Mouse (Mus musculus) MEL (cell line): Measurements from ENCODE around the gene Prss33. TPM values are rescaled to one million over a fixed set of nuclear protein-coding genes. Genes with fewer than 3 reads are reported as not detected.

Experiments used
- DNase-seq: peaks from one replicate; pipeline ENCODE4 v3.0.0; 2011; ENCODE audit warnings: low read depth, low spot score
- H3K27ac ChIP-seq: 2 replicates; pipeline ENCODE4 v1.5.1; 2012; ENCODE audit warnings: low read depth, mild to moderate bottlenecking, control low read depth, low read length, moderate library complexity; ENCODE audit not compliant: control insufficient read depth
- H3K27me3 ChIP-seq, 2 experiments: fragments of 150-350 bp in 1 of 2; sonication (generic) in 1 of 2; 2 replicates each; pipeline ENCODE4 v1.6.1; 2012; ENCODE audit warnings: low read length in 2 of 2, mild to moderate bottlenecking in 2 of 2, improper control_type of control experiment in 1 of 2, moderate library complexity in 1 of 2; ENCODE audit not compliant: insufficient read depth in 2 of 2, control insufficient read depth in 1 of 2
- H3K36me3 ChIP-seq, 2 experiments: 2 replicates each; pipeline ENCODE4 v1.6.1; 2012 to 2014; ENCODE audit warnings: low read length in 2 of 2, improper control_type of control experiment in 1 of 2, inconsistent platforms in 1 of 2, mild to moderate bottlenecking in 1 of 2; ENCODE audit not compliant: insufficient read depth in 2 of 2, control insufficient read depth in 1 of 2
- H3K4me1 ChIP-seq, 2 experiments: fragments of 150-350 bp in 1 of 2; sonication (generic) in 1 of 2; 2 replicates each; pipeline ENCODE4 v1.6.1; 2012; ENCODE audit warnings: low read length in 2 of 2, improper control_type of control experiment in 1 of 2, mild to moderate bottlenecking in 1 of 2; ENCODE audit not compliant: insufficient read depth in 2 of 2, control insufficient read depth in 1 of 2
- H3K4me3 ChIP-seq, 2 experiments: fragments of 150-350 bp in 1 of 2; sonication (generic) in 1 of 2; 2 replicates each; pipeline ENCODE4 v1.5.1; 2012; ENCODE audit warnings: low read depth in 2 of 2, low read length in 2 of 2, mild to moderate bottlenecking in 2 of 2, moderate library complexity in 2 of 2, control low read depth in 1 of 2, improper control_type of control experiment in 1 of 2; ENCODE audit not compliant: control insufficient read depth in 1 of 2, insufficient read depth in 1 of 2
- H3K79me2 ChIP-seq: 2 replicates; pipeline ENCODE4 v1.6.1; 2012; ENCODE audit warnings: mild to moderate bottlenecking, low read length, moderate library complexity; ENCODE audit not compliant: control insufficient read depth, poor library complexity, insufficient read depth
- H3K9ac ChIP-seq: 2 replicates; pipeline ENCODE4 v1.6.1; 2012; ENCODE audit warnings: low read depth, mild to moderate bottlenecking, control low read depth, low read length, moderate library complexity; ENCODE audit not compliant: control insufficient read depth, poor library complexity, severe bottlenecking
- H3K9me3 ChIP-seq: fragments of 150-350 bp; sonication (generic); replicated peaks from 2 replicates; pipeline ENCODE4 v1.6.1; 2012; ENCODE audit warnings: mild to moderate bottlenecking, low read length, improper control_type of control experiment, moderate library complexity; ENCODE audit not compliant: insufficient read depth
- BHLHE40 ChIP-seq: IDR thresholded peaks from 2 replicates; pipeline ENCODE4 v1.6.1; 2012; ENCODE audit warnings: low read depth, mild to moderate bottlenecking, inconsistent platforms, low read length, improper control_type of control experiment, borderline replicate concordance
- CHD1 ChIP-seq: IDR thresholded peaks from 2 replicates; pipeline ENCODE4 v1.6.1; 2012; ENCODE audit warnings: low read depth, mild to moderate bottlenecking, inconsistent platforms, low read length, improper control_type of control experiment
- CHD2 ChIP-seq: IDR thresholded peaks from 2 replicates; pipeline ENCODE4 v1.6.1; 2011; ENCODE audit warnings: low read length, improper control_type of control experiment
- E2F4 ChIP-seq: IDR thresholded peaks from 2 replicates; pipeline ENCODE4 v1.6.1; 2011; ENCODE audit warnings: low read depth, low read length, improper control_type of control experiment, borderline replicate concordance
- EP300 ChIP-seq, 2 experiments: IDR thresholded peaks; 2 replicates each; pipeline ENCODE4 v1.6.1; 2011; ENCODE audit warnings: improper control_type of control experiment in 2 of 2, low read length in 2 of 2, low read depth in 1 of 2, mild to moderate bottlenecking in 1 of 2
- ETS1 ChIP-seq: IDR thresholded peaks from 2 replicates; pipeline ENCODE4 v1.6.1; 2012; ENCODE audit warnings: low read depth, mild to moderate bottlenecking, inconsistent platforms, low read length, improper control_type of control experiment, moderate library complexity
- GABPA ChIP-seq: IDR thresholded peaks from 2 replicates; pipeline ENCODE4 v1.6.1; 2012; ENCODE audit warnings: low read depth, mild to moderate bottlenecking, inconsistent platforms, low read length, improper control_type of control experiment, moderate library complexity
- GATA1 ChIP-seq: IDR thresholded peaks from 2 replicates; pipeline ENCODE4 v1.6.1; 2011; ENCODE audit warnings: low read depth, low read length, improper control_type of control experiment
- JUND ChIP-seq: IDR thresholded peaks from 2 replicates; pipeline ENCODE4 v1.6.1; 2011; ENCODE audit warnings: low read depth, mild to moderate bottlenecking, improper control_type of control experiment, low read length
- KAT2A ChIP-seq: conservative IDR thresholded peaks from 2 replicates; pipeline ENCODE4 v1.6.1; 2012; ENCODE audit warnings: low read depth, low read length, improper control_type of control experiment, inconsistent platforms
- MEF2A ChIP-seq: IDR thresholded peaks from 2 replicates; pipeline ENCODE4 v1.6.1; 2014; ENCODE audit warnings: low read depth, mild to moderate bottlenecking, inconsistent platforms, low read length, improper control_type of control experiment; ENCODE audit not compliant: poor library complexity, insufficient replicate concordance, severe bottlenecking; ENCODE audit errors: extremely low read depth
- MXI1 ChIP-seq: IDR thresholded peaks from 2 replicates; pipeline ENCODE4 v1.6.1; 2011; ENCODE audit warnings: mild to moderate bottlenecking, low read depth, low read length, improper control_type of control experiment
- MYB ChIP-seq: IDR thresholded peaks from 2 replicates; pipeline ENCODE4 v1.6.1; 2011; ENCODE audit warnings: mild to moderate bottlenecking, low read depth, low read length, improper control_type of control experiment
- MYC ChIP-seq: IDR thresholded peaks from 2 replicates; pipeline ENCODE4 v1.6.1; 2011; ENCODE audit warnings: low read depth, mild to moderate bottlenecking, low read length, improper control_type of control experiment, moderate library complexity
- NRF1 ChIP-seq: IDR thresholded peaks from 2 replicates; pipeline ENCODE4 v1.6.1; 2014; ENCODE audit warnings: low read depth, mild to moderate bottlenecking, inconsistent platforms, low read length, improper control_type of control experiment, moderate library complexity; ENCODE audit not compliant: poor library complexity, insufficient read depth, severe bottlenecking
- POLR2A ChIP-seq, 2 experiments: IDR thresholded peaks; 2 replicates each; pipeline ENCODE4 v1.6.1; 2011 to 2012; ENCODE audit warnings: low read length in 2 of 2, mild to moderate bottlenecking in 2 of 2, control low read depth in 1 of 2, improper control_type of control experiment in 1 of 2, low read depth in 1 of 2, moderate library complexity in 1 of 2; ENCODE audit not compliant: control insufficient read depth in 1 of 2, insufficient read depth in 1 of 2, poor library complexity in 1 of 2
- POLR2AphosphoS2 ChIP-seq: IDR thresholded peaks from 2 replicates; pipeline ENCODE4 v1.6.1; 2011; ENCODE audit warnings: low read length, improper control_type of control experiment
- RCOR1 ChIP-seq: IDR thresholded peaks from 2 replicates; pipeline ENCODE4 v1.6.1; 2012; ENCODE audit warnings: low read depth, mild to moderate bottlenecking, inconsistent platforms, low read length, improper control_type of control experiment
- SIN3A ChIP-seq: IDR thresholded peaks from 2 replicates; pipeline ENCODE4 v1.6.1; 2012; ENCODE audit warnings: low read length, improper control_type of control experiment, inconsistent platforms
- TAL1 ChIP-seq: IDR thresholded peaks from 2 replicates; pipeline ENCODE4 v1.6.1; 2012; ENCODE audit warnings: mild to moderate bottlenecking, inconsistent platforms, low read length, moderate library complexity, mixed read lengths
- TBP ChIP-seq: IDR thresholded peaks from 2 replicates; pipeline ENCODE4 v1.8.0; 2011; ENCODE audit warnings: low read depth, low read length, improper control_type of control experiment
- UBTF ChIP-seq: IDR thresholded peaks from 2 replicates; pipeline ENCODE4 v1.6.1; 2012; ENCODE audit warnings: low read depth, mild to moderate bottlenecking, inconsistent platforms, low read length, improper control_type of control experiment, moderate library complexity, borderline replicate concordance; ENCODE audit not compliant: insufficient read depth
- USF1 ChIP-seq: IDR thresholded peaks from 2 replicates; pipeline ENCODE4 v1.6.1; 2014; ENCODE audit warnings: low read depth, mild to moderate bottlenecking, inconsistent platforms, low read length, improper control_type of control experiment, moderate library complexity
- USF2 ChIP-seq, 2 experiments: IDR thresholded peaks; 2 replicates each; pipeline ENCODE4 v1.6.1; 2011 to 2012; ENCODE audit warnings: improper control_type of control experiment in 2 of 2, low read length in 2 of 2, borderline replicate concordance in 1 of 2, inconsistent platforms in 1 of 2, low read depth in 1 of 2, mild to moderate bottlenecking in 1 of 2; ENCODE audit not compliant: insufficient read depth in 1 of 2
- ZC3H11A ChIP-seq: IDR thresholded peaks from 2 replicates; pipeline ENCODE4 v1.6.1; 2012; ENCODE audit warnings: low read depth, mild to moderate bottlenecking, inconsistent platforms, low read length, improper control_type of control experiment
- ZKSCAN1 ChIP-seq: IDR thresholded peaks from 2 replicates; pipeline ENCODE4 v1.6.1; 2012; ENCODE audit warnings: low read depth, mild to moderate bottlenecking, inconsistent platforms, low read length, improper control_type of control experiment, moderate library complexity
- polyA plus RNA-seq, 2 experiments: library from polyadenylated mRNA; stranded (reverse) in 1 of 2; unstranded in 1 of 2; fragments of >175 nt in 1 of 2; fragments of >200 nt in 1 of 2; gene quantifications; 2 replicates each; pipeline versions ENCODE4 v1.2.1 to v1.2.4; 2012; ENCODE audit warnings: low replicate concordance in 2 of 2, low read depth in 1 of 2; ENCODE audit not compliant: insufficient read length in 2 of 2, insufficient read depth in 1 of 2, missing spikeins in 1 of 2
- total RNA-seq: library from RNA; depleted of rRNA; stranded (reverse); fragments of 300-350 nt; gene quantifications from 2 replicates; pipeline ENCODE4 v1.2.3, GENCODE M21; 2012

Gene Prss33
- total and polyA plus RNA-seq, 3 experiments, result 0.08 to 1.0 TPM; not detected in 1

DNA sequence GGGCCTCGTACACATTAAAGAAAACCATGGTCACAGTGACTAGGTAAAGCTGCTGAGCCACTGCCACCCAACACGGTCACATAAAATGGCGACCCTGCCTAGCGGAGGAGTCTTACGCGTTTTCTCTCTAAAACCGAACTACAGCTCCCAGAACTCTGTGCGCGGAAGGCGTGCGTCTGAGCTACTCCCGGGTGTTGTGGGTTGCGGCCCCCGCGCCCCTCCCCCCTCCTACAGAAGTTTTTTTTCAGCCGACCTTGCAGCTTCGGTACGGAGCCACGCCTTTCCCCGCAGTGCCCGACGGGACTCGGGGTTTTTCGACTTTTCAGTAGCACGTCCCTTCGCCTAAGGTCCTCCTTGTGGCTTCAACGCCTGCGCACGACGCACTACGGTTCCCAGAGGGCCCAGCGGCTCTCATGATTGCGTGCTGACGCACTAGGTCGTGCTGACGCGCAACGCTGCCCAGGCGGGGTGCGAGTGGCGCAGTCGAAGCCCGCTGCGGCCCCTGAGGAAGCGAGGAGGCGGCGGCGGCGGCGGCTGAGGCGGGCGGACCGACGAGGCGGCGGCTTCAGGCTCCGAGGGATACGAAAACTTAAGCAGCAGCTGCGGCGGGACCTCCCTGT is 33.0 kb downstream of the Prss33 start (continued):
- TF ChIP-seq SIN3A (peak; percentile 82), JUND (no peak), CHD2 (peak; percentile 55), E2F4 (no peak), USF2 (IDR thresholded peaks at IDR 0.05; ENCODE audit: borderline replicate concordance in 1 of 2, insufficient read depth in 1 of 2, low read depth in 1 of 2, low read length in 2 of 2) (no peak), MYB (no peak), MYC (peak; percentile 90), POLR2AphosphoS2 (peak; percentile 82), EP300 (IDR thresholded peaks at IDR 0.05; ENCODE audit: low read depth in 1 of 2, low read length in 2 of 2) (no peak), TBP (peak; percentile 80)
- TF ChIP-seq, all 39 proteins: peak for 20

DNA sequence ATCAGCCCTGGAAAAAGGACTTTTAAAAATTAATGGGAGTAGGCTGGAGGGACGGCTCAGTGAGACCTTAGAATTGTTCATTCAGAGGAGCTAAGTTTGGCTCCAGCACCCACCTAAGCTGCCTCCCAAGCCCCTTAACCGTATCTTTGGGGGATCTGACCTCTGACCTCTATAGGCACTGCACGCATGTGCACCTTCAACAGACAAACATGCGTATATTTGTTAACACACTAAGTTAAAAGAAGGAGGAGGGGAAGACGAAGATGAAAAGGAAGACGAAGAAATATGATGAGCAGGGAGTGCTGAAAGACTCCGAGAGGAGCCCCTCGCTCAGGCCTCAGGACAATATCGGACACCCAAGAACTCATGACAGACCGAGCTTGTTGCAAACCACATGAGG is 34.2 kb downstream of the Prss33 start:
- TF ChIP-seq USF2 (IDR thresholded peaks at IDR 0.05; ENCODE audit: borderline replicate concordance in 1 of 2, insufficient read depth in 1 of 2, low read depth in 1 of 2, low read length in 2 of 2) (no peak), UBTF (no peak), GATA1 (no peak), CHD1 (no peak), ZC3H11A (no peak), KAT2A (no peak)
- no peak for DNase-seq
- H3K9ac ChIP-seq, result peak overlapping the region; percentile 9; the same call in 1 of the 2 replicates
- H3K27me3 ChIP-seq, result no peaks in the 10 kb centered on the region
- peaks cover 4 to 5% of the 10 kb centered on the region in 2 experiments; a peak in 3 of 4 replicates for H3K4me1 ChIP-seq
- H3K9me3 ChIP-seq, result no peaks in the 10 kb centered on the region
- peaks cover 2 to 18% of the 10 kb centered on the region in 2 experiments; a peak in 3 of 4 replicates for H3K36me3 ChIP-seq
- peaks cover 37% of the 10 kb centered on the region for H3K79me2 ChIP-seq
- H3K27ac ChIP-seq, result no peak overlapping the region
- H3K4me3 ChIP-seq, result peak overlapping the region in 1 of 2 experiments; percentile 8; a peak in 1 of 4 replicates

DNA sequence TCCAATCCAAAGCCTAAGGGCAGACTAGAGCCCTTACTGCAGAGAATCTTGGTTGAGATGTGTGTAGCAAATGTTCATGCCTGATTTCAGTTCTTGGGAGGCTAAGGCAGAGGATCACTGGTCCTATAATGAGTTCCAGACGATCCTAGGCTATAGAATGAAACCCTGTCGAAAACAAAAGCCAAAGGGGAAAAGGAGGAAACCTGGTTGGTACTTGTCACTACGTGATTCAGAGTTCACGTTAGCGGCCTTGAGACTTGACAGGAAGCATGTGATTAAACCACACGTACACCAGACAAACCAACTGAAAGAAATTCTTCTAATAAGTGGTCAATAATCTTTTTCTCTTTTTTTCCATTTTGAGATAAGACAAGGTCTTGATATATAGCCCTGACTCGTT is 38.5 kb downstream of the Prss33 start:
- H3K79me2 ChIP-seq, result no peaks in the 10 kb centered on the region; the same call in 1 of the 2 replicates
- peaks cover 0 to 3% of the 10 kb centered on the region in 2 experiments; a peak in 2 of 4 replicates for H3K36me3 ChIP-seq
- DNase-seq, result no peak
- H3K4me1 ChIP-seq, result peaks cover 0 to 4% of the 10 kb centered on the region in 2 experiments; a peak in 2 of 4 replicates
- no peaks in the 10 kb centered on the region for H3K9me3 ChIP-seq
- no peak overlapping the region for H3K27ac ChIP-seq
- H3K4me3 ChIP-seq, result no peak overlapping the region
- H3K9ac ChIP-seq, result no peak overlapping the region
- no peak for TF ChIP-seq MEF2A
- TF ChIP-seq TAL1, result no peak
- no peak for TF ChIP-seq RCOR1
- no peak for TF ChIP-seq USF1
- no peak for TF ChIP-seq TBP
- TF ChIP-seq MYC, result no peak
- TF ChIP-seq ETS1, result no peak
- no peak for TF ChIP-seq GABPA
- TF ChIP-seq POLR2A (IDR thresholded peaks at IDR 0.05; ENCODE audit: control insufficient read depth in 1 of 2, insufficient read depth in 1 of 2, low read depth in 1 of 2, low read length in 2 of 2, poor library complexity in 1 of 2), result no peak
- TF ChIP-seq MXI1, result no peak
- TF ChIP-seq ZKSCAN1, result no peak
- TF ChIP-seq NRF1, result no peak
- TF ChIP-seq USF2 (IDR thresholded peaks at IDR 0.05; ENCODE audit: borderline replicate concordance in 1 of 2, insufficient read depth in 1 of 2, low read depth in 1 of 2, low read length in 2 of 2), result no peak
- no peak for TF ChIP-seq UBTF
- no peak for TF ChIP-seq BHLHE40
- H3K27me3 ChIP-seq, result peaks cover 0 to under 1% of the 10 kb centered on the region in 2 experiments; a peak in 1 of 4 replicates
